ENCODE assay signal across 17 mouse cellular contexts in genomic region chr15:101131498-101131897, GRCm38 (mm10). TPM values are rescaled to one million over a fixed set of nuclear protein-coding genes. Genes with fewer than 3 reads are reported as not detected.
DNase-seq lines count a peak whose midpoint lies in the region; ATAC-seq lines count a peak whose summit lies in the region.
"Had no signal": no experiment of that assay in that cellular context is flagged by ENCODE, and none has a peak within 500 bp of the region (broad histone marks: within the 10 kb centered on the region; RNA-seq: fewer than 3 reads in every experiment).

No protein-coding gene starts in this region.

- no peaks in the 10 kb centered on the region for H3K36me3 ChIP-seq in hindbrain, embryonic 15.5 days
- H3K36me3 ChIP-seq in hindbrain, embryonic 10.5 days, result no peaks in the 10 kb centered on the region
- H3K36me3 ChIP-seq in lung, embryonic 16.5 days (ENCODE audit: control insufficient read depth, insufficient read depth, low read length), result no peaks in the 10 kb centered on the region
- H3K36me3 ChIP-seq in intestine, embryonic 15.5 days, result no peaks in the 10 kb centered on the region
- H3K36me3 ChIP-seq in stomach, embryonic 15.5 days, result no peaks in the 10 kb centered on the region

- H3K9me3 ChIP-seq in hindbrain, embryonic 15.5 days, result no peaks in the 10 kb centered on the region
- no peaks in the 10 kb centered on the region for H3K9me3 ChIP-seq in hindbrain, embryonic 10.5 days
- H3K9me3 ChIP-seq in lung, embryonic 16.5 days (ENCODE audit: control insufficient read depth, low read length), result no peaks in the 10 kb centered on the region
- H3K9me3 ChIP-seq in intestine, embryonic 15.5 days, result no peaks in the 10 kb centered on the region
- no peaks in the 10 kb centered on the region for H3K9me3 ChIP-seq in stomach, embryonic 15.5 days

- DNase-seq in hindbrain, embryonic 10.5 days (ENCODE audit: low spot score), result no peak
- DNase-seq in lung, postnatal 25 days (ENCODE audit: low spot score), result no peak
- DNase-seq in adrenal gland, postnatal 14 days, result no peak
- DNase-seq: adrenal gland, adult 8-10 months; kidney, adult 18-20 months; liver; retina, postnatal 1 day; thymus, adult 2 months had no signal

- H3K4me3 ChIP-seq in hindbrain, embryonic 15.5 days, result no peak overlapping the region
- H3K4me3 ChIP-seq in hindbrain, embryonic 10.5 days, result no peak overlapping the region
- peak overlapping the region; percentile 22 for H3K4me3 ChIP-seq in lung, embryonic 16.5 days (ENCODE audit: low read length)
- no peak overlapping the region for H3K4me3 ChIP-seq in intestine, embryonic 15.5 days (replicated peaks)
- no peak overlapping the region for H3K4me3 ChIP-seq in stomach, embryonic 15.5 days (replicated peaks)

- H3K27ac ChIP-seq in hindbrain, embryonic 15.5 days (replicated peaks), result no peak overlapping the region
- no peak overlapping the region for H3K27ac ChIP-seq in hindbrain, embryonic 10.5 days
- peak overlapping the region; percentile 89 for H3K27ac ChIP-seq in lung, embryonic 16.5 days (ENCODE audit: low read length)
- no peak overlapping the region for H3K27ac ChIP-seq in intestine, embryonic 15.5 days
- H3K27ac ChIP-seq in stomach, embryonic 15.5 days, result peak overlapping the region; percentile 48; the same call in 1 of the 2 replicates

- 39% methylated on average over 11 of the region's 11 CpGs for WGBS in hindbrain, embryonic 15.5 days
- WGBS in hindbrain, embryonic 10.5 days, result 47% methylated on average over 11 of the region's 11 CpGs
- WGBS in lung, embryonic 16.5 days, result 21% methylated on average over 11 of the region's 11 CpGs
- WGBS in intestine, embryonic 15.5 days, result 23% methylated on average over 11 of the region's 11 CpGs
- WGBS in stomach, embryonic 15.5 days, result 23% methylated on average over 11 of the region's 11 CpGs

- H3K4me2 ChIP-seq in hindbrain, embryonic 15.5 days, result 0 out of 2 replicates have a peak overlapping the region, but pooled peaks have one; percentile 2
- H3K4me2 ChIP-seq in lung, embryonic 16.5 days (ENCODE audit: low read depth, low read length), result peak overlapping the region; percentile 38
- H3K4me2 ChIP-seq in intestine, embryonic 15.5 days (replicated peaks), result peak overlapping the region; percentile 39
- peak overlapping the region; percentile 32 for H3K4me2 ChIP-seq in stomach, embryonic 15.5 days

- no peak overlapping the region for H3K9ac ChIP-seq in hindbrain, embryonic 15.5 days
- H3K9ac ChIP-seq in lung, embryonic 16.5 days (ENCODE audit: low read length), result peak overlapping the region; percentile 49
- H3K9ac ChIP-seq in intestine, embryonic 15.5 days, result no peak overlapping the region
- H3K9ac ChIP-seq in stomach, embryonic 15.5 days, result no peak overlapping the region

- no peak for ATAC-seq in hindbrain, embryonic 15.5 days (ENCODE audit: low FRiP score, low read depth)
- no peak for ATAC-seq in lung, embryonic 16.5 days (ENCODE audit: low read depth)
- no peak for ATAC-seq in intestine, embryonic 15.5 days
- ATAC-seq in stomach, embryonic 15.5 days (ENCODE audit: insufficient read depth, low FRiP score, low read depth), result no peak

- H3K4me1 ChIP-seq in hindbrain, embryonic 15.5 days (replicated peaks), result peaks cover 9% of the 10 kb centered on the region; the same call in 1 of the 2 replicates
- H3K4me1 ChIP-seq in hindbrain, embryonic 10.5 days (replicated peaks), result peaks cover 71% of the 10 kb centered on the region
- peaks cover 51% of the 10 kb centered on the region for H3K4me1 ChIP-seq in lung, embryonic 16.5 days (replicated peaks; ENCODE audit: control insufficient read depth, insufficient read depth, low read length)
- H3K4me1 ChIP-seq in intestine, embryonic 15.5 days (replicated peaks), result peaks cover 58% of the 10 kb centered on the region
- H3K4me1 ChIP-seq in stomach, embryonic 15.5 days, result peaks cover 67% of the 10 kb centered on the region

- H3K27me3 ChIP-seq in hindbrain, embryonic 15.5 days, result peaks cover 37% of the 10 kb centered on the region
- peaks cover 81% of the 10 kb centered on the region for H3K27me3 ChIP-seq in hindbrain, embryonic 10.5 days (ENCODE audit: insufficient read depth, poor library complexity, severe bottlenecking)
- no peaks in the 10 kb centered on the region for H3K27me3 ChIP-seq in lung, embryonic 16.5 days (ENCODE audit: control insufficient read depth, insufficient read depth, low read depth, low read length)
- H3K27me3 ChIP-seq in intestine, embryonic 15.5 days (replicated peaks), result 0 out of 2 replicates have a peak, but pooled peaks cover 3% of the 10 kb centered on the region
- H3K27me3 ChIP-seq in stomach, embryonic 15.5 days (replicated peaks), result peaks cover 3% of the 10 kb centered on the region; the same call in 1 of the 2 replicates

RNA-seq across cellular contexts. Expression of gene Acvrl1, which starts 3.2 kb away (rescaled TPM):
- 9.5 and 9.6 TPM in 2 replicates for polyA plus RNA-seq in hindbrain, embryonic 15.5 days (2015; fragmentation: Nextera tagmentation; extraction: Ambion mirVana)
- 8.7 and 10.8 TPM in 2 replicates for polyA plus RNA-seq in hindbrain, embryonic 10.5 days (2016; fragmentation: Nextera tagmentation; extraction: Ambion mirVana)
- 91.3 and 93.3 TPM in 2 replicates for polyA plus RNA-seq in lung, embryonic 16.5 days (2015; fragmentation: Nextera tagmentation; extraction: Ambion mirVana)
- 27.3 and 27.6 TPM in 2 replicates for polyA plus RNA-seq in intestine, embryonic 15.5 days (2015; fragmentation: Nextera tagmentation; extraction: Ambion mirVana)
- polyA plus RNA-seq in stomach, embryonic 15.5 days (2015; fragmentation: Nextera tagmentation; extraction: Ambion mirVana), result 27.0 and 28.4 TPM in 2 replicates
- total RNA-seq in adrenal gland, postnatal 14 days (2021), result 16.7 and 20.7 TPM in 2 replicates

RNA-seq across cellular contexts. Expression of gene Ankrd33, which starts 15.9 kb away (rescaled TPM):
- not detected in 2 replicates for polyA plus RNA-seq in hindbrain, embryonic 15.5 days (2015; fragmentation: Nextera tagmentation; extraction: Ambion mirVana)
- not detected in 2 replicates for polyA plus RNA-seq in hindbrain, embryonic 10.5 days (2016; fragmentation: Nextera tagmentation; extraction: Ambion mirVana)
- polyA plus RNA-seq in lung, embryonic 16.5 days (2015; fragmentation: Nextera tagmentation; extraction: Ambion mirVana), result not detected in 2 replicates
- not detected in 2 replicates for polyA plus RNA-seq in intestine, embryonic 15.5 days (2015; fragmentation: Nextera tagmentation; extraction: Ambion mirVana)
- polyA plus RNA-seq in stomach, embryonic 15.5 days (2015; fragmentation: Nextera tagmentation; extraction: Ambion mirVana), result not detected in 2 replicates
- not detected in 2 replicates for total RNA-seq in adrenal gland, postnatal 14 days (2021)
- total RNA-seq: common myeloid progenitor, adult 5-6 weeks; layer of hippocampus, postnatal 14 days; megakaryocyte, adult 5-6 weeks; monocyte, adult 5-6 weeks had no signal
- polyA plus RNA-seq: spleen, adult 2 months; thymus, adult 2 months had no signal

RNA-seq across cellular contexts. Expression of gene Acvr1b, which starts 42.4 kb away (rescaled TPM):
- 21.7 and 24.1 TPM in 2 replicates for polyA plus RNA-seq in hindbrain, embryonic 15.5 days (2015; fragmentation: Nextera tagmentation; extraction: Ambion mirVana)
- 6.3 and 10.9 TPM in 2 replicates for polyA plus RNA-seq in hindbrain, embryonic 10.5 days (2016; fragmentation: Nextera tagmentation; extraction: Ambion mirVana)
- 6.8 and 7.9 TPM in 2 replicates for polyA plus RNA-seq in lung, embryonic 16.5 days (2015; fragmentation: Nextera tagmentation; extraction: Ambion mirVana)
- 9.1 and 9.3 TPM in 2 replicates for polyA plus RNA-seq in intestine, embryonic 15.5 days (2015; fragmentation: Nextera tagmentation; extraction: Ambion mirVana)
- polyA plus RNA-seq in stomach, embryonic 15.5 days (2015; fragmentation: Nextera tagmentation; extraction: Ambion mirVana), result 8.9 and 9.9 TPM in 2 replicates
- 9.0 and 11.2 TPM in 2 replicates for total RNA-seq in adrenal gland, postnatal 14 days (2021)

RNA-seq across cellular contexts. Expression of gene Fignl2, which starts 53.1 kb away (rescaled TPM):
- 0.09 and 0.10 TPM in 2 replicates for polyA plus RNA-seq in hindbrain, embryonic 15.5 days (2015; fragmentation: Nextera tagmentation; extraction: Ambion mirVana)
- 1.4 TPM in 2 replicates for polyA plus RNA-seq in hindbrain, embryonic 10.5 days (2016; fragmentation: Nextera tagmentation; extraction: Ambion mirVana)
- 0.20 TPM in 2 replicates for polyA plus RNA-seq in lung, embryonic 16.5 days (2015; fragmentation: Nextera tagmentation; extraction: Ambion mirVana)
- polyA plus RNA-seq in intestine, embryonic 15.5 days (2015; fragmentation: Nextera tagmentation; extraction: Ambion mirVana), result 0.18 and 0.19 TPM in 2 replicates
- polyA plus RNA-seq in stomach, embryonic 15.5 days (2015; fragmentation: Nextera tagmentation; extraction: Ambion mirVana), result 0.19 and 0.21 TPM in 2 replicates
- 7.9 and 8.8 TPM in 2 replicates for total RNA-seq in adrenal gland, postnatal 14 days (2021)
- total RNA-seq: common myeloid progenitor, adult 5-6 weeks had no signal

Comparison
In these comparisons a context has a peak if more than half of its experiments do, and no peak if none do; other contexts are left out.
1. H3K27ac ChIP-seq: peak in lung, embryonic 16.5 days (single experiment) and stomach, embryonic 15.5 days (single experiment); none in hindbrain, embryonic 15.5 days (single experiment), hindbrain, embryonic 10.5 days (single experiment) and intestine, embryonic 15.5 days (single experiment).
2. Peak in every context shown above with its lines, with median percentiles within 50 percentile points of each other: H3K4me2 ChIP-seq.